Mouse (Mus musculus) liver, embryonic 13.5 days (tissue): Measurements from ENCODE around the gene Zbtb38. TPM values are rescaled to one million over a fixed set of nuclear protein-coding genes. Genes with fewer than 3 reads are reported as not detected.

Experiments used
- ATAC-seq: fragments of 200-750 bp; cut with Nextera tagmentation; 2 replicates; pipeline ENCODE4 v1.8.0; 2017; ENCODE audit warnings: low read depth, mild to moderate bottlenecking, moderate number of reproducible peaks, moderate library complexity
- DNase-seq: peaks from one replicate; pipeline ENCODE4 v3.0.0; 2022
- H3K27ac ChIP-seq: fragments of 300-500 bp; sonication (generic); 2 replicates; pipeline ENCODE4 v1.5.1; 2015; ENCODE audit warnings: moderate library complexity, mild to moderate bottlenecking, inconsistent platforms
- H3K27me3 ChIP-seq: fragments of 300-500 bp; sonication (generic); 2 replicates; pipeline ENCODE4 v1.6.1; 2015; ENCODE audit warnings: mild to moderate bottlenecking, inconsistent platforms
- H3K36me3 ChIP-seq: fragments of 300-500 bp; sonication (generic); 2 replicates; pipeline ENCODE4 v1.6.1; 2015; ENCODE audit warnings: mild to moderate bottlenecking, inconsistent platforms
- H3K4me1 ChIP-seq: fragments of 300-500 bp; sonication (generic); replicated peaks from 2 replicates; pipeline ENCODE4 v1.6.1; 2015; ENCODE audit warnings: inconsistent platforms
- H3K4me2 ChIP-seq: fragments of 300-500 bp; sonication (generic); 2 replicates; pipeline ENCODE4 v1.6.1; 2015; ENCODE audit warnings: inconsistent platforms, mild to moderate bottlenecking, moderate library complexity
- H3K4me3 ChIP-seq: fragments of 300-500 bp; sonication (generic); replicated peaks from 2 replicates; pipeline ENCODE4 v1.5.1; 2015; ENCODE audit warnings: mild to moderate bottlenecking, inconsistent platforms
- H3K9ac ChIP-seq: fragments of 300-500 bp; sonication (generic); 2 replicates; pipeline ENCODE4 v1.6.1; 2015; ENCODE audit warnings: mild to moderate bottlenecking, inconsistent platforms
- H3K9me3 ChIP-seq: fragments of 300-500 bp; sonication (generic); replicated peaks from 2 replicates; pipeline ENCODE4 v1.6.1; 2016; ENCODE audit warnings: inconsistent platforms
- WGBS: fragments of 180-500 bp; shearing (Covaris S2); methylation state at CpG from one replicate; pipeline ENCODE4 v1.1.7; 2015; ENCODE audit not compliant: insufficient replicate concordance; 5-methylcytosine and 5-hydroxymethylcytosine counted together
- polyA plus RNA-seq: library from polyadenylated mRNA; unstranded; fragments of >200 nt; fragmentation: Nextera tagmentation; extraction: Ambion mirVana; gene quantifications from 2 replicates; pipeline ENCODE4 v1.2.1, GENCODE M21; 2015

The Zbtb38 gene
- polyA plus RNA-seq, 1 experiment from 2014 or later, result 5.8 TPM

DNA sequence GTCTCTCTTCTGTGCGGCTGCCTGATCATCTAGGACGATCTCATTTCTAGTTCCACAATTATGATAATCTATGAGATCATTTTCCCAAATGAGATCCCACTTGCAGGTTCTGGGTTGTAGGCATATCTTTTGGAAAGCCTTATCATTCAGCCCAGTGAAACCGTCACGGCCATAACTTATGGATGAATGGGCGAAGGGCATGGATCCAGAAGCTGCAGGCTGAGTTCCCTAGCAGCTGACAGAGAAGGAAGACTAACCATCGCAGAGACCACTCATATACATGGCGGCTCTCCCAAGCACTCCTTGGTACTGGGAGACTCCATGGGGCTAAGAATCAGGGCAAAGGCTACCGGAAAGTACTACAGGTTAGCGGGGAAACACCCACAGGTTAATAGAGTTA is 43.7 kb downstream of the Zbtb38 start:
- no peaks in the 10 kb centered on the region for H3K9me3 ChIP-seq
- ATAC-seq (no peak), DNase-seq (no peak)
- H3K27ac ChIP-seq, result no peak overlapping the region
- WGBS, result 89% methylated on average over 9 of the region's 9 CpGs
- H3K36me3 ChIP-seq, result 0 out of 2 replicates have a peak, but pooled peaks cover 2% of the 10 kb centered on the region
- H3K27me3 ChIP-seq, result no peaks in the 10 kb centered on the region
- H3K4me2 ChIP-seq, result no peak overlapping the region
- H3K4me3 ChIP-seq, result no peak overlapping the region
- H3K4me1 ChIP-seq, result peaks cover 36% of the 10 kb centered on the region
- no peak overlapping the region for H3K9ac ChIP-seq

DNA sequence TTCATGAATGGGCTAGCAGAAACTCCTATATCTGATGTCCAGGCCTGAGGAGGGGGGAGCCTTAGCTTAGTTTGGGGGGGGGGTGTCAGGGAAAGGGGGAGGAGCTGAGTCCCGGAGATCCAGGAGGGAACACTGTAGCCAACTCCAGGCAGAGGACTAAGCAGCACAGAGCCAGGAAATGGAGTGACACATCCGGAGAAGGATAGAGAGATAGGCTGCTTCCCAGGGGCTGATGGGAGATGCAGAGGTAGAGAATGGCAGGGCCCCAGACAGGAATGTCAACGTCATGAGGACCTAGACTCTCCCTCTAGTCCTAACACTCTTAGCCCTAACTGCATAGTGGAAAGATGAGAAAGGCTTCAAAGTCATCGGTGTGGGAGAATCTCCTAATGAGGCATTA is 44.7 kb downstream of the Zbtb38 start:
- no peak for ATAC-seq
- Histone ChIP-seq H3K27me3 (no peaks in the 10 kb centered on the region), H3K9me3 (no peaks in the 10 kb centered on the region), H3K36me3 (0 out of 2 replicates have a peak, but pooled peaks cover 2% of the 10 kb centered on the region), H3K4me1 (peaks cover 29% of the 10 kb centered on the region), H3K27ac (no peak overlapping the region), H3K4me3 (no peak overlapping the region), H3K9ac (no peak overlapping the region), H3K4me2 (no peak overlapping the region)
- no peak for DNase-seq
- WGBS, result 62% methylated on average over 4 of the region's 4 CpGs

DNA sequence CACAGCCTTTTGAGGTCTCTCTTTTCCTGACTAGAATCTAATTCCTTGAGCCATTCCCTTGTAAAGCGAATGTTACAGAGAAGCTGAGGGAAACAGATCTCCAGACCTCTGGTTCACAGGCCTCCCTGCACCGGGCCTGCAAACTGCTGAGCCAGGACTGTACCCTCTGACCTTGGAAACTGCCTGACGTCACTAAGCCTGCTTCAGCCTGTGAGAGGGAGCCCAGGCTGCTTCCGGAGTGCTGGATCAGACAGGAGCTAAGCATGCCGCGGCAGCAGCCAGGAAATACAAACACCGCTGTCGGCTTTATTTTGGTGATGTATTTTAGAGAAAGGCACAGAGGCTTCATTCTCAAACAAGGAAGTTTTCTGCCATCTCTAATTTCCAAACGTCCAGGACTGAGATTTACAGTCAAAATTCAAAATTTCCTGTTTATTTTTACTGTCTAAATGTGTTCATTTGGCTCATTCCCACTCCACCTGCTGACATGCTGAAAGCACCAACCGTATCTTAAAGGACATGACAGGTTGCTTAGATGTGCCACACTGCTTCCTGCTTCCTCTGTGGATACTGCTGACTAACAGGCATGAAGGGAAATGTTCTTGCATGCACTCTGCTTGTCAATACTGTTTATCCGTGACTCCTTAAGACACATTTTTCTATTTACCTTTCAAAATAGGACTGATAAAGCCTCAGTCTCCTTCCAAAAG is 46.9 kb downstream of the Zbtb38 start:
- Histone ChIP-seq H3K4me3 (no peak overlapping the region), H3K4me1 (peaks cover 23% of the 10 kb centered on the region), H3K9me3 (no peaks in the 10 kb centered on the region), H3K27me3 (no peaks in the 10 kb centered on the region), H3K9ac (no peak overlapping the region; the same call in 1 of the 2 replicates), H3K4me2 (peak overlapping the region; percentile 38), H3K27ac (peak overlapping the region; percentile 63), H3K36me3 (peaks cover 6% of the 10 kb centered on the region)
- WGBS, result 25% methylated on average over 11 of the region's 11 CpGs
- DNase-seq, result peak; percentile 14
- ATAC-seq, result peak; percentile 87

DNA sequence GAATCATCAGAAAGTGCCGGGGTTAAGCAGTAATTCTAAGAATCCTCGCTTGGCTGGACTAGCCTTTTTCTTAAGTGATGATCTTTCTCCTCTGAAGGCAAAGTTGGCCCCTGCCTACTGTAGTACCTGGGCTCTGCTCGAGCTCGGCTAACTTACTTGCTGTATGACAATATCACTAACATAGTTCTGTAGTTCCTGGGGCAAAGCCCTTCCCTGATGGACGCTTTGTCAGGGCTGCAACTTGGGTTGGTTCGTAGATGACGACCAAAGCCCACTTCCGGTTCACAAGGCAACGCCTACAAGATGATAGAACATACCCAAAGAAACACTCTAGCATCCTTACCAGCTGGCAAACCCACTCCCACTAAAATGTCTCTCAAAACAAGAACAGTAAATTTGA is 47.7 kb downstream of the Zbtb38 start:
- DNase-seq (no peak), ATAC-seq (no peak)
- H3K9me3 ChIP-seq, result no peaks in the 10 kb centered on the region
- peaks cover 8% of the 10 kb centered on the region for H3K36me3 ChIP-seq
- peaks cover 23% of the 10 kb centered on the region for H3K4me1 ChIP-seq
- WGBS, result 61% methylated on average over 9 of the region's 9 CpGs
- H3K4me2 ChIP-seq, result no peak overlapping the region
- no peak overlapping the region; the same call in 1 of the 2 replicates for H3K9ac ChIP-seq
- peak overlapping the region; percentile 63 for H3K27ac ChIP-seq
- H3K4me3 ChIP-seq, result no peak overlapping the region
- H3K27me3 ChIP-seq, result no peaks in the 10 kb centered on the region

DNA sequence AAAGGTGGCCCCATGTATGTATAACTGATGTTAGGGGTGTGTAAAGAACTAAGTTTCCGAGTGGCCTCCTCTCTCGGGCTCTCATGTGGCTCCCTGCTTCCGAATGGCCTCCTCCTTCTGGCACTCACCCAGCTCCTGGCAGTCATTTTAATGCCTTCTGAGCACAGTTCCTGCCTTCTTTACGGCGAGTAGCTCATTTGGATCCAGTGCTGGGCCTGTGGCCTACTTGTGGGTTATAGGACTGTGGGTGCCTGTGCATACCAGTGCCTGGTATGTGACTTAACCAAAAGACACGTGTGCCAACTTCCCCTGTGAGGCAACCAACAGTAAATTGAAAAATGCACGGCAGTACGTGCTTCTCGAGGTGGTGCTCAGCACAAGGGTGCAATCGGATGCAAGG is 50.7 kb downstream of the Zbtb38 start:
- DNase-seq, result no peak
- Histone ChIP-seq H3K9ac (no peak overlapping the region), H3K4me3 (no peak overlapping the region), H3K36me3 (peaks cover 18% of the 10 kb centered on the region), H3K4me1 (peaks cover 22% of the 10 kb centered on the region), H3K27ac (no peak overlapping the region), H3K27me3 (no peaks in the 10 kb centered on the region), H3K4me2 (no peak overlapping the region), H3K9me3 (peaks cover 6% of the 10 kb centered on the region; the same call in 1 of the 2 replicates)
- whole genome bisulfite sequencing, result 83% methylated on average over 10 of the region's 10 CpGs
- no peak for ATAC-seq

DNA sequence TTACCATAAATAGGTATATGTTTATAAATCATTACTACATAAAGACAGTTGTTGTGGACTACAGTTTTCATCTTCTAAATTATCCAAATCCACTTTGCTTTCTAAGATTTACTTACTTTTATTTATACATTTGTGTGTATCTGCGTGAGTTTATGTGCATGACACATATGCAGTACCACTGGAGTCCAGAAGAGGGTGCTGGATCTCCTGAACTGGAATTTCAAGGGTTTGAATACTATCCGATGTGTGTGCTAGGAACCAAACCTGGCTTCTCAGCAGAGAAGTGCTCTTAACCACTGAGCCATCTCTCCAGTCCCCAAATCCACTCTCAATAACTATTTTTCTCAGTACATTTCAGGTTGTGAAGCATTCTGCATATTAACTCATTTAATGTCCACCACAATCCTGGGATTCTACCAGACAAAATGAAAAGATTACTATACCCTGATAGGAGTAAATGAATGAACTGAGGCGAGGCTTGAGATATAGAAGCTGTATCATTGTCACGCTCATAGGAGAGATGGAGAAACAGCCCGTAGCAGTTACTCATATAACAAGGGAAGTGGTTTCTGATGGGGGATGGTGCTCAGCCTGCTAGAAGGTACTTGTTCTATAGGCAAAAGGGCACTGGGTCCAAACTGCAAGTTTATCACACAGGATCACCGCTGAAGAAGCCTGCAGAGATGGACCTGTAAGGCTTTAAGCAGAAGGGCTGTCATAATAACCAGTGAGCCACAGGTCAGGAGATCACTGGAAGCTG is 53.2 kb downstream of the Zbtb38 start:
- Histone ChIP-seq H3K4me3 (no peak overlapping the region), H3K36me3 (peaks cover 18% of the 10 kb centered on the region), H3K9me3 (peaks cover 6% of the 10 kb centered on the region; the same call in 1 of the 2 replicates), H3K27me3 (no peaks in the 10 kb centered on the region), H3K27ac (no peak overlapping the region), H3K4me2 (no peak overlapping the region), H3K4me1 (peaks cover 3% of the 10 kb centered on the region; the same call in 1 of the 2 replicates), H3K9ac (no peak overlapping the region)
- WGBS, result 82% methylated on average over 6 of the region's 6 CpGs
- no peak for DNase-seq
- ATAC-seq, result no peak

DNA sequence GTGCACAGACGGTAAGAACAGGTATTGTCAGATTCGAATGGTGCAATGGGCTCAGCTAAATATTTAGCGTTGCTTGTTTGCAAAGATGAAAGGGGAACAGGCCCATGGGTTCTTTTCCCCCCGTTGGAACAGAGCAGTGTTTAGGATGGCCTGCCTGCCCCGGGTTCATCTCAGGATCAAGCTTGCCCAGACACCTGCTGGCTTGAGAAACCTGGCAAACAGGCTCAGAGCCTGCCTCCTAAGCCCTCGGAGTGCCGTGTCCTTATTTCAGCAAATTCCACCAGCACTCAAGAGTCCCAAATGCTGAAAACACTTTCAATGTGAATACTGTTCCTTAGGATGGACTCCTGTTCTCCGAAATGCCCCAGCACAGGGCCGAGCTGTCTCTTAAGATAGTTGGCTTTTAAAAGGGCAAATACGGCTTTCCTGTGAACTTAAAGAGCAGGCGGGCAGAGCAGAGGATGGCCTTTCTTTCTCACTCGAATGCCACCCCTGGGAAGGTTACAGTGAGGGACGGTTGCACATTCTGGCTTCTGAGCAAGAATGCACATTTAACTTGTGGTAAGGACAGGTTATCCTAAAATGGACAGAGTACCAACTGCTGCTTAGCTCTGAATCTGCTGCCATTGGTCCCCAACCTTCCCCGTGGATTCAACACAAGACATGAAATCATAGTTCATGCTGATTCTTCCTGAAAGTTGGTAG is 55.7 kb downstream of the Zbtb38 start:
- ATAC-seq, result no peak
- Histone ChIP-seq H3K4me3 (no peak overlapping the region), H3K4me1 (peaks cover 3% of the 10 kb centered on the region; the same call in 1 of the 2 replicates), H3K36me3 (peaks cover 14% of the 10 kb centered on the region), H3K9me3 (peaks cover 6% of the 10 kb centered on the region; the same call in 1 of the 2 replicates), H3K27me3 (no peaks in the 10 kb centered on the region), H3K4me2 (no peak overlapping the region), H3K27ac (no peak overlapping the region), H3K9ac (no peak overlapping the region)
- 76% methylated on average over 14 of the region's 14 CpGs for WGBS
- DNase-seq, result no peak

DNA sequence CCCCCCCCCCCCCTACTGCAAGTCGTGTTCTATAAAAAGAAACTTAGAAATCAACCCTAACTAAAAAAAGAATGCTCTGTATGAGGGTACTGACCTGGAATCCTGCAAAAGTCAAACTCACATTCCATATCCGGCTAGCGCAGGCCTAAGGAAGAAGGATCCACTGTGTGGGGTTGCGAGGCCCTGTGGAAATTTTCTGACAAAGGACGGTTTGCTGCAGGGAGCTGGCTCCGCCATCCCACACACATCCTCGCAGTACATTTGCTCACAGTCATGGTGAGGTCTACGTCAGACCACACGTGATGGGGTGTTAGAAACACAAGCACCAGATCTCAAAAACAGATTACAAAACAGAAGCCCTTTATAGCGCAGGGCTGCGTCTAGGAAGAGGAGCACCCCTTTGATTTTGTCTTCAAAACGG is 56.5 kb downstream of the Zbtb38 start:
- Histone ChIP-seq H3K27ac (no peak overlapping the region), H3K9me3 (peaks cover 6% of the 10 kb centered on the region; the same call in 1 of the 2 replicates), H3K4me2 (no peak overlapping the region), H3K9ac (no peak overlapping the region), H3K36me3 (peaks cover 14% of the 10 kb centered on the region), H3K27me3 (no peaks in the 10 kb centered on the region), H3K4me1 (peaks cover 3% of the 10 kb centered on the region; the same call in 1 of the 2 replicates), H3K4me3 (no peak overlapping the region)
- ATAC-seq (no peak), DNase-seq (no peak)
- 77% methylated on average over 12 of the region's 12 CpGs for WGBS

DNA sequence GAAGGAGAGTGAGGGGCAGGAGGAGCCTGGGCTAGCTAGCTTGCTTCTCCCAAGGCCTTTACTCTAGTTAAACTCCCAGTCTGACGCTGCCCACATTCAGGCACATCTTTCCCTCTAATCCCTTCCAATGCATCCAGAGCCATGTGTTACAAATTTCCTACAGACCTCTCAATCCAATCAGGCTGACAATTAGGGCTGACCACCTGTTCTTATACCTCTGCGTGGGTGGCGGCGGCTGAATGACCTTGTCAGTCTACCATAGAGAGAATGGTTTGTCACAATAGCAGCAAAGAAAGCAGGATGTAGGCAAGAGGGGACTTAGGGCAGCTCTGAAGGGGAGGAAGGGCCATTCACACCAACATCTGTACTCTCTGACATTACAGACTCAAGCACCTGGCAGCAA is 62.2 kb downstream of the Zbtb38 start:
- Histone ChIP-seq H3K4me3 (no peak overlapping the region), H3K27ac (no peak overlapping the region), H3K4me2 (no peak overlapping the region), H3K27me3 (no peaks in the 10 kb centered on the region), H3K4me1 (no peaks in the 10 kb centered on the region), H3K9ac (no peak overlapping the region), H3K9me3 (no peaks in the 10 kb centered on the region), H3K36me3 (peaks cover 26% of the 10 kb centered on the region)
- WGBS, result 86% methylated on average over 4 of the region's 4 CpGs
- ATAC-seq (no peak), DNase-seq (no peak)

DNA sequence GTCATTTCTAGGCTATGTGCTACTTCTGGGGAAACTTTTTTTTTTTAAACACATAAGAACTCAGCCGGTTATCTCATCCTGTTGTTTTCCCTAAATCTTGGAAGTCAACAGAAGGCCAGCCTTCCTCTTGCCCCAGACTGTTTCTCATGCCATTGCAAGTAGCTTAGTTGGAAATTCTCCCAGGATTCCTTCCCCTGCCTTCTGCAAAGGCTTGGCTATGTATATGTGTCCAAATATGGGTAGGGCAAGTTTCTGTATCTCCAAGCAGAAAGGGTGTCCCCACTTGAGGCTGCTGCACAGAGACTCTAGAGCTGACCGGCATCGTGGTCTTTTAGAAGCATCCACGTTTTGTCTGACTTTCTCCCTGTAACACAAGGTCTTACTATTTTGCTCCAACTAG is 63.6 kb downstream of the Zbtb38 start:
- 75% methylated on average over 4 of the region's 4 CpGs for WGBS
- H3K27ac ChIP-seq, result no peak overlapping the region
- H3K27me3 ChIP-seq, result no peaks in the 10 kb centered on the region
- ATAC-seq, result no peak
- H3K4me2 ChIP-seq, result no peak overlapping the region
- no peak overlapping the region for H3K9ac ChIP-seq
- H3K36me3 ChIP-seq, result peaks cover 29% of the 10 kb centered on the region
- H3K4me1 ChIP-seq, result no peaks in the 10 kb centered on the region
- H3K4me3 ChIP-seq, result no peak overlapping the region
- H3K9me3 ChIP-seq, result no peaks in the 10 kb centered on the region
- no peak for DNase-seq

DNA sequence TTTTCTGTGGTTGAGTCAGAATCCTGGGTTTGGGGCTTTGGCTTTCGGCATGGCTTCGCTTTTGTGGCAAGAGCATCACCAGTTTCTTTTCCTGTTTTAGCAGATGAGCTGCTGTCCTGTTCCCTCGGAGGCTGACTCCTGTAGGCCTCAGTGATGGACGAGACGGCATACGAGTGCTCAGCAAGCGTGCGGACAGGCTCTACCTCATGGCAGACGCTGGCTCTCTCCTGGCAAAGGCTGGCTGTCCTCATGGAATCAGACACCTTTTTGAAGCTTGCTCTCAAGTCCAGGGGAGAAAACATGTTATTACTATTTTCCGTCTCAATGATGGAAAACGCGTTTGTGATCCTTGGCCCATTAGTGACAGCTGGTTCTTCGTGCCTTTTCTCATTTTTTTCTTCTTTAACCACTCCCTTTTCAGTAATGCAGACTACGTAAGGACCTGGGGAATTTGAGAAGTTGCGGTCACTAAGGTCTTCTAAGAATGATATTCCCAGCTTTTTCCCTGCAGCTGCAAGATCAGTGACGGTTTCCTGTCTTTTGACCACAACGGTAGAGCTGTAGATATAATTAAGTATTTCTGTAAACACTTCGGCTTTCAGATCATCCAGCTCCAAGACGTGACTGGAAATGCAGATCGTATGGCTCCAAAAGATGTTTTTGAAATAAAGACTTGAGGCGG is 64.3 kb downstream of the Zbtb38 start:
- 77% methylated on average over 21 of the region's 21 CpGs for WGBS
- Histone ChIP-seq H3K4me1 (no peaks in the 10 kb centered on the region), H3K9me3 (no peaks in the 10 kb centered on the region), H3K36me3 (peaks cover 29% of the 10 kb centered on the region), H3K4me3 (no peak overlapping the region), H3K9ac (no peak overlapping the region), H3K27me3 (no peaks in the 10 kb centered on the region), H3K27ac (no peak overlapping the region), H3K4me2 (no peak overlapping the region)
- DNase-seq (no peak), ATAC-seq (no peak)
